Mouse (Mus musculus) CH12.LX (cell line): ENCODE results near the gene Itih5. TPM values are rescaled to one million over a fixed set of nuclear protein-coding genes. Genes with fewer than 3 reads are reported as not detected.

Source experiments
- DNase-seq: peaks from one replicate; pipeline ENCODE4 v3.0.0-alpha.2; 2013; ENCODE audit errors: extremely low read depth
- H3K27ac ChIP-seq: 2 replicates; pipeline ENCODE4 v1.5.1; 2012; ENCODE audit warnings: low read depth, mild to moderate bottlenecking, control low read depth, moderate library complexity; ENCODE audit not compliant: insufficient read depth
- H3K27me3 ChIP-seq: replicated peaks from 2 replicates; pipeline ENCODE3; 2012; ENCODE audit warnings: inconsistent platforms
- H3K36me3 ChIP-seq, 2 experiments: replicated peaks in 1 of 2; 2 replicates each; pipeline versions ENCODE3 to v1.6.1; 2012; ENCODE audit warnings: inconsistent platforms in 1 of 2, low read length in 1 of 2, mild to moderate bottlenecking in 1 of 2, mixed read lengths in 1 of 2, moderate library complexity in 1 of 2; ENCODE audit not compliant: control insufficient read depth in 1 of 2, insufficient read depth in 1 of 2
- H3K4me1 ChIP-seq, 2 experiments: 2 replicates each; pipeline ENCODE4 v1.6.1; 2012; ENCODE audit warnings: inconsistent platforms in 1 of 2, moderate library complexity in 1 of 2; ENCODE audit not compliant: insufficient read depth in 2 of 2, control insufficient read depth in 1 of 2
- H3K4me2 ChIP-seq: 2 replicates; pipeline ENCODE4 v1.6.1; 2012; ENCODE audit warnings: low read depth, mild to moderate bottlenecking, control low read depth; ENCODE audit not compliant: poor library complexity, insufficient read depth, severe bottlenecking
- H3K4me3 ChIP-seq, 3 experiments: fragments of 150-350 bp in 1 of 3; sonication (generic) in 1 of 3; replicated peaks in 1 of 3; 2 replicates each; pipeline versions ENCODE3 to v1.5.1; 2011 to 2012; ENCODE audit warnings: low read depth in 2 of 3, low read length in 2 of 3, mild to moderate bottlenecking in 2 of 3, moderate library complexity in 2 of 3, control low read depth in 1 of 3, improper control_type of control experiment in 1 of 3, inconsistent platforms in 1 of 3, mixed read lengths in 1 of 3; ENCODE audit not compliant: poor library complexity in 1 of 3
- H3K79me2 ChIP-seq: replicated peaks from 2 replicates; pipeline ENCODE4 v1.6.1; 2012; ENCODE audit warnings: mild to moderate bottlenecking, moderate library complexity; ENCODE audit not compliant: control insufficient read depth, poor library complexity, insufficient read depth, severe bottlenecking; ENCODE audit errors: extremely low read depth
- H3K9ac ChIP-seq: 2 replicates; pipeline ENCODE4 v1.6.1; 2012; ENCODE audit warnings: low read depth, mild to moderate bottlenecking, control low read depth, moderate library complexity; ENCODE audit not compliant: insufficient read depth
- H3K9me3 ChIP-seq: replicated peaks from 2 replicates; pipeline ENCODE3; 2012; ENCODE audit warnings: low read length, inconsistent platforms, mixed read lengths
- BHLHE40 ChIP-seq: IDR thresholded peaks from 2 replicates; pipeline ENCODE4 v1.6.1; 2011; ENCODE audit warnings: mild to moderate bottlenecking, low read depth, low read length, improper control_type of control experiment
- CHD1 ChIP-seq: IDR thresholded peaks from 2 replicates; pipeline ENCODE4 v1.6.1; 2012; ENCODE audit warnings: low read depth, low read length, improper control_type of control experiment, inconsistent platforms
- CHD2 ChIP-seq: IDR thresholded peaks from 2 replicates; pipeline ENCODE4 v1.6.1; 2011; ENCODE audit warnings: low read length, improper control_type of control experiment
- CTCF ChIP-seq, 2 experiments: IDR thresholded peaks in 1 of 2; conservative IDR thresholded peaks in 1 of 2; 2 replicates each; pipeline ENCODE4 v1.5.1; 2011 to 2012; ENCODE audit warnings: low read depth in 2 of 2, low read length in 2 of 2, improper control_type of control experiment in 1 of 2, inconsistent platforms in 1 of 2, mild to moderate bottlenecking in 1 of 2, moderate library complexity in 1 of 2
- E2F4 ChIP-seq: IDR thresholded peaks from 2 replicates; pipeline ENCODE4 v1.6.1; 2011; ENCODE audit warnings: low read depth, low read length, improper control_type of control experiment; ENCODE audit not compliant: insufficient replicate concordance
- ELF1 ChIP-seq: IDR thresholded peaks from 2 replicates; pipeline ENCODE4 v1.6.1; 2014; ENCODE audit warnings: low read depth, mild to moderate bottlenecking, inconsistent platforms, low read length, improper control_type of control experiment
- GABPA ChIP-seq: IDR thresholded peaks from 2 replicates; pipeline ENCODE4 v1.6.1; 2012; ENCODE audit warnings: low read depth, low read length, improper control_type of control experiment, inconsistent platforms; ENCODE audit not compliant: insufficient replicate concordance
- HCFC1 ChIP-seq: IDR thresholded peaks from 2 replicates; pipeline ENCODE4 v1.6.1; 2012; ENCODE audit warnings: low read depth, mild to moderate bottlenecking, inconsistent platforms, low read length, improper control_type of control experiment
- IRF4 ChIP-seq: IDR thresholded peaks from 2 replicates; pipeline ENCODE4 v1.6.1; 2014; ENCODE audit warnings: low read depth, mild to moderate bottlenecking, inconsistent platforms, low read length, improper control_type of control experiment
- JUN ChIP-seq: IDR thresholded peaks from 2 replicates; pipeline ENCODE4 v1.6.1; 2011; ENCODE audit warnings: low read depth, mild to moderate bottlenecking, low read length, improper control_type of control experiment, moderate library complexity; ENCODE audit not compliant: insufficient read depth
- JUND ChIP-seq: conservative IDR thresholded peaks from 2 replicates; pipeline ENCODE4 v1.6.1; 2011; ENCODE audit warnings: low read depth, low read length, improper control_type of control experiment
- MAFK ChIP-seq: IDR thresholded peaks from 2 replicates; pipeline ENCODE4 v1.6.1; 2011; ENCODE audit warnings: low read length, improper control_type of control experiment; ENCODE audit not compliant: insufficient replicate concordance
- MAX ChIP-seq: IDR thresholded peaks from 2 replicates; pipeline ENCODE4 v1.6.1; 2011; ENCODE audit warnings: low read length, improper control_type of control experiment
- MAZ ChIP-seq: IDR thresholded peaks from 2 replicates; pipeline ENCODE4 v1.6.1; 2012; ENCODE audit warnings: low read depth, mild to moderate bottlenecking, inconsistent platforms, low read length, improper control_type of control experiment, moderate library complexity
- MEF2A ChIP-seq: IDR thresholded peaks from 2 replicates; pipeline ENCODE4 v1.6.1; 2014; ENCODE audit warnings: low read depth, mild to moderate bottlenecking, inconsistent platforms, low read length, improper control_type of control experiment, borderline replicate concordance
- MXI1 ChIP-seq: IDR thresholded peaks from 2 replicates; pipeline ENCODE4 v1.6.1; 2011; ENCODE audit warnings: mild to moderate bottlenecking, low read depth, low read length, improper control_type of control experiment
- MYC ChIP-seq: IDR thresholded peaks from 2 replicates; pipeline ENCODE4 v1.6.1; 2011; ENCODE audit warnings: low read depth, mild to moderate bottlenecking, improper control_type of control experiment, low read length
- NRF1 ChIP-seq: IDR thresholded peaks from 2 replicates; pipeline ENCODE4 v1.6.1; 2014; ENCODE audit warnings: low read depth, mild to moderate bottlenecking, inconsistent platforms, low read length, improper control_type of control experiment, moderate library complexity
- PAX5 ChIP-seq: IDR thresholded peaks from 2 replicates; pipeline ENCODE4 v1.6.1; 2012; ENCODE audit warnings: low read length, inconsistent platforms, mixed read lengths
- POLR2A ChIP-seq: IDR thresholded peaks from 2 replicates; pipeline ENCODE4 v1.6.1; 2011; ENCODE audit warnings: low read depth, mild to moderate bottlenecking, improper control_type of control experiment, low read length
- POLR2AphosphoS2 ChIP-seq: IDR thresholded peaks from 2 replicates; pipeline ENCODE4 v1.6.1; 2011; ENCODE audit warnings: low read depth, low read length, improper control_type of control experiment
- RAD21 ChIP-seq: IDR thresholded peaks from 2 replicates; pipeline ENCODE4 v1.6.1; 2011; ENCODE audit warnings: low read depth, mild to moderate bottlenecking, low read length, improper control_type of control experiment, moderate library complexity
- RCOR1 ChIP-seq: conservative IDR thresholded peaks from 2 replicates; pipeline ENCODE4 v1.6.1; 2012; ENCODE audit warnings: low read depth, mild to moderate bottlenecking, inconsistent platforms, low read length, improper control_type of control experiment
- SIN3A ChIP-seq: IDR thresholded peaks from 2 replicates; pipeline ENCODE4 v1.6.1; 2012; ENCODE audit warnings: low read length, improper control_type of control experiment, inconsistent platforms
- SMC3 ChIP-seq: IDR thresholded peaks from 2 replicates; pipeline ENCODE4 v1.6.1; 2011; ENCODE audit warnings: low read depth, low read length, improper control_type of control experiment
- TBP ChIP-seq: conservative IDR thresholded peaks from 2 replicates; pipeline ENCODE4 v1.6.1; 2011; ENCODE audit warnings: low read depth, low read length, improper control_type of control experiment
- TCF12 ChIP-seq: IDR thresholded peaks from 2 replicates; pipeline ENCODE4 v1.6.1; 2014; ENCODE audit warnings: low read depth, mild to moderate bottlenecking, inconsistent platforms, low read length, improper control_type of control experiment
- UBTF ChIP-seq: IDR thresholded peaks from 2 replicates; pipeline ENCODE4 v1.6.1; 2012; ENCODE audit warnings: low read depth, mild to moderate bottlenecking, inconsistent platforms, low read length, improper control_type of control experiment, moderate library complexity
- USF1 ChIP-seq: IDR thresholded peaks from 2 replicates; pipeline ENCODE4 v1.6.1; 2014; ENCODE audit warnings: low read depth, mild to moderate bottlenecking, inconsistent platforms, low read length, improper control_type of control experiment
- USF2 ChIP-seq: conservative IDR thresholded peaks from 2 replicates; pipeline ENCODE4 v1.6.1; 2011; ENCODE audit warnings: low read depth, low read length, improper control_type of control experiment
- ZC3H11A ChIP-seq: IDR thresholded peaks from 2 replicates; pipeline ENCODE4 v1.6.1; 2012; ENCODE audit warnings: low read depth, mild to moderate bottlenecking, inconsistent platforms, low read length, improper control_type of control experiment
- ZKSCAN1 ChIP-seq: IDR thresholded peaks from 2 replicates; pipeline ENCODE4 v1.6.1; 2012; ENCODE audit warnings: low read depth, inconsistent platforms, low read length, improper control_type of control experiment, borderline replicate concordance
- ZNF384 ChIP-seq: IDR thresholded peaks from 2 replicates; pipeline ENCODE4 v1.6.1; 2012; ENCODE audit warnings: low read depth, low read length, improper control_type of control experiment, inconsistent platforms
- dilution Hi-C: fragments of 300-500 bp; cut with MboI; formaldehyde crosslinking; loops from 2 replicates; pipeline ENCODE4 v1.14.3; 2020; ENCODE audit warnings: low sequenced_read_pairs; ENCODE audit not compliant: extremely low pct_unique_long_range_greater_than_20kb, extremely low pct_ligation_motif_present
- in situ Hi-C: fragments of 300-500 bp; cut with MboI; formaldehyde crosslinking; loops from 3 replicates; pipeline ENCODE4 v1.14.3; 2019; ENCODE audit warnings: low sequenced_read_pairs, low pct_ligation_motif_present, low pct_unique_long_range_greater_than_20kb, mixed read lengths
- polyA plus RNA-seq: library from polyadenylated mRNA; unstranded; fragments of >175 nt; gene quantifications from 2 replicates; pipeline ENCODE4 v1.2.1, GENCODE M21; 2012; ENCODE audit warnings: low read depth; ENCODE audit not compliant: insufficient read length
- total RNA-seq, 2 experiments: library from RNA; depleted of rRNA; stranded (reverse); fragments of 300-350 nt in 1 of 2; fragments of >200 nt in 1 of 2; gene quantifications; 2 replicates each; pipeline ENCODE4 v1.2.3; 2012 to 2014

Gene Itih5
- total and polyA plus RNA-seq, 3 experiments = 0.08 to 0.30 (median 0.11) TPM

- DNase-seq = no peak
- Histone ChIP-seq H3K4me3 (no peak overlapping the region), H3K79me2 (no peaks in the 10 kb centered on the region), H3K4me1 (no peaks in the 10 kb centered on the region; a peak in 1 of 4 replicates), H3K9ac (no peak overlapping the region), H3K4me2 (no peak overlapping the region), H3K27me3 (no peaks in the 10 kb centered on the region), H3K9me3 (no peaks in the 10 kb centered on the region), H3K36me3 (no peaks in the 10 kb centered on the region), H3K27ac (no peak overlapping the region)
- dilution Hi-C loops = no loop called here
- TF ChIP-seq TBP (no peak), JUND (no peak), TCF12 (no peak), USF2 (no peak)
- in situ Hi-C loops = no loop called here
Observed at GRCm38 (mm10) chr2:10285975-10286374, 132.6 kb downstream of the Itih5 start.

DNA sequence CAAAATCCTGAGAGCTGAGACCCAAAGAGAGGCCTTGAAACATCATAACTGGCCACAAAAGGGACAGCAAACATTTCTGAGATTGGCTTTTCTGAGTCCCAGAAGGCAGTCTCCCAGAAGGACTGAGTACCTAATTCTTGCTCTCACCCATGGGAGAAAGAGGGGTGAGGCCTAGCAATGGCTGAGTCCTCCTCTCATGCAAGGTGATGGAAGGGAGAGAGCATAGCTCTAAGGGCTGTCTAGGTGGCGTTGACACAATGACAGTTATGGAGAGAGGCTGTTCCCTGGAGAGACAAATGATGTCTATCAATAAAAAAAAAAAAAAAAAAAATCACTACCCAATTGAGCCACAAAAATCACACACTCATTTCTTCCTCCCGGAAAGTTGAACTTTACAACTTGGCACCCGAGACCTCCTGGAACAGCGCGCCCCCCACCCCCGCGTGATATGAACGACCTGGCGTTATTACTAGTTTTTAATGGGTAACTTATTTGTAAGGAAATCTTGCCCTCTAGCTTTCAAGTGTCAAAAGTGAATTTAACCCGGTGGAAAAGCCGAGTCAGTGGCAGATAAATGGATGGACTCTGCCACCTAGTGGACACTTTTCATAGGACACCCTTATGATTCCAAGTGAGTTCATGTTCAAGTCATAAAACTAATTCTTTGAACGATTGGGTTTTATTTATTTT, 134.9 kb downstream of the Itih5 start:
- no peaks in the 10 kb centered on the region for H3K9me3 ChIP-seq
- H3K27ac ChIP-seq = no peak overlapping the region
- no peak overlapping the region for H3K4me3 ChIP-seq
- H3K27me3 ChIP-seq = no peaks in the 10 kb centered on the region
- no peaks in the 10 kb centered on the region for H3K79me2 ChIP-seq
- DNase-seq = peak; percentile 78
- H3K4me1 ChIP-seq = no peaks in the 10 kb centered on the region; a peak in 1 of 4 replicates
- dilution Hi-C loops (no loop called here), in situ Hi-C loops (no loop called here)
- H3K4me2 ChIP-seq = no peak overlapping the region
- no peaks in the 10 kb centered on the region for H3K36me3 ChIP-seq
- no peak overlapping the region for H3K9ac ChIP-seq
- TF ChIP-seq MAX = no peak
- TF ChIP-seq MXI1 = no peak
- TF ChIP-seq SIN3A = no peak
- TF ChIP-seq RAD21 = no peak; the same call in none of the 2 replicates
- TF ChIP-seq JUND = peak; percentile 50
- TF ChIP-seq CHD2 = no peak
- no peak for TF ChIP-seq JUN
- no peak for TF ChIP-seq ZKSCAN1
- TF ChIP-seq MEF2A = no peak
- no peak for TF ChIP-seq POLR2A
- no peak for TF ChIP-seq GABPA
- TF ChIP-seq E2F4 = no peak
- no peak for TF ChIP-seq UBTF
- TF ChIP-seq CTCF (conservative IDR thresholded peaks at IDR 0.05 in 1 of 2, IDR thresholded peaks at IDR 0.05 in 1 of 2; ENCODE audit: low read depth in 2 of 2, low read length in 2 of 2) = peak; percentile 66 to 99; a peak in 3 of 4 replicates
- no peak for TF ChIP-seq NRF1
- no peak for TF ChIP-seq CHD1
- peak; percentile 74 for TF ChIP-seq ZC3H11A
- TF ChIP-seq MAZ = no peak
- TF ChIP-seq USF1 = no peak
- no peak for TF ChIP-seq POLR2AphosphoS2
- TF ChIP-seq MAFK = no peak
- TF ChIP-seq ZNF384 = peak; percentile 69
- no peak for TF ChIP-seq PAX5
- no peak for TF ChIP-seq HCFC1
- no peak for TF ChIP-seq USF2
- peak; percentile 91 for TF ChIP-seq SMC3
- no peak for TF ChIP-seq BHLHE40
- TF ChIP-seq RCOR1 = no peak
- TF ChIP-seq TCF12 = no peak
- no peak for TF ChIP-seq IRF4
- TF ChIP-seq ELF1 = no peak
- TF ChIP-seq MYC = no peak
